Mouse (Mus musculus) cortical plate, adult 2 months (tissue): ENCODE results near the gene Gnaq.

Experiments
- CTCF ChIP-seq: fragments of 200-500 bp; IDR thresholded peaks from 2 replicates; pipeline ENCODE4 v1.5.1; 2011; ENCODE audit warnings: mild to moderate bottlenecking, control low read depth, low read length; ENCODE audit not compliant: insufficient read depth; ENCODE audit errors: extremely low read depth
- POLR2A ChIP-seq: fragments of 200-500 bp; IDR thresholded peaks from 2 replicates; pipeline ENCODE4 v1.6.1; 2011; ENCODE audit warnings: mild to moderate bottlenecking, low read length, control low read depth; ENCODE audit not compliant: insufficient read depth; ENCODE audit errors: extremely low read depth

- no peak for TF ChIP-seq CTCF
- no peak for TF ChIP-seq POLR2A
Measured at GRCm38 (mm10) chr19:16261631-16262030, 129.0 kb downstream of the Gnaq start.
